22 mouse cellular contexts compared by ENCODE assay signal in the genomic region with DNA sequence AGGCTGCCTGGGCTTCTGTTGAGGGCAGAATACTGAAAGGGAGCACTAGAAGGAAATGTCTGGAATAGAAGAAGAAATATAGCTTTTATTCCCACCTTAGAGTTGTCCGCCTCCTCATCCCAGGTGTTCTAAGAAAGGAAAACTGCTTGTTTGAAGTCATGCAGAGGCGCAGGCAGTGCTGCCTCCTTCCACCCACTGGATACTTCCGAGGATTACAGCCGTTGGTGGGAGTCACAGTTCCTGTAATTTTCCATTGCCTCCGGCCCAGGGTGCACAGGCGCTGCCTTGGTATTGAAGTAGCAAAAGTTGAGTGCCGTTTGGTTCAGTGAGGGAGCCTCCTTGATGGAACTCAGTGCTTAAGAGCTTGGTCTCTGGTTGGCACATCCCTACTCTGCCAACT. TPM values are rescaled to one million over a fixed set of nuclear protein-coding genes. Genes with fewer than 3 reads are reported as not detected.
A peak's percentile ranks its signal among the peaks of the same experiment; 100 is the strongest.
DNase-seq lines count a peak whose midpoint lies in the region; ATAC-seq and TF ChIP-seq lines count a peak whose summit lies in the region.
"Had no signal": no experiment of that assay in that cellular context is flagged by ENCODE, and none has a peak within 500 bp of the region (broad histone marks: within the 10 kb centered on the region; RNA-seq: fewer than 3 reads in every experiment).

No protein-coding gene starts in this region.

- TF ChIP-seq POLR2A in lung, adult 2 months (IDR thresholded peaks at IDR 0.05; ENCODE audit: borderline replicate concordance, extremely low read depth, low read depth, low read length) = no peak

- no peak for ATAC-seq in forebrain, embryonic 16.5 days
- ATAC-seq: activated CD4-positive, CD25-positive, alpha-beta regulatory T cell, adult 4 months had no signal

- no peaks in the 10 kb centered on the region for H3K36me3 ChIP-seq in forebrain, embryonic 16.5 days (ENCODE audit: control insufficient read depth, insufficient read depth)
- H3K36me3 ChIP-seq: neural tube, embryonic 12.5 days had no signal

- peaks cover 20% of the 10 kb centered on the region for H3K4me1 ChIP-seq in lung, adult 2 months (ENCODE audit: control insufficient read depth, insufficient read depth, low read length)
- H3K4me1 ChIP-seq in forebrain, embryonic 16.5 days (replicated peaks; ENCODE audit: control insufficient read depth, insufficient read depth, low read length) = peaks cover 15% of the 10 kb centered on the region

- no peak for DNase-seq in gastrocnemius, adult 2 months
- DNase-seq in gastrocnemius, postnatal 10 days = no peak
- DNase-seq in lung, adult 2 months = no peak
- no peak for DNase-seq in lung, postnatal 4 days
- DNase-seq in ZHBTc4 (ENCODE audit: low read depth, low spot score) = peak; percentile 29
- DNase-seq in lung, postnatal 25 days (ENCODE audit: low spot score) = peak; percentile 43
- DNase-seq in T-cell, adult 2 months (ENCODE audit: low spot score) = no peak
- DNase-seq: adrenal gland, postnatal 25 days; cerebellum, adult 9-11 months; embryo, embryonic 11 days; heart, adult 2 months; lung, embryonic 14.5 days; thymus, adult 18-20 months had no signal

- intact Hi-C loops in gastrocnemius, adult 2 months (cut with DNase I) = no loop called here

- TF ChIP-seq CTCF in gastrocnemius, adult 2 months (IDR thresholded peaks at IDR 0.05) = no peak
- no peak for TF ChIP-seq CTCF in lung, adult 2 months (IDR thresholded peaks at IDR 0.05; ENCODE audit: insufficient read depth, low read length)

- no peak overlapping the region for H3K9ac ChIP-seq in forebrain, embryonic 16.5 days (replicated peaks; ENCODE audit: low read depth, low read length)
- H3K9ac ChIP-seq: lung, embryonic 14.5 days; neural tube, embryonic 12.5 days had no signal

- H3K9me3 ChIP-seq in forebrain, embryonic 16.5 days (ENCODE audit: control insufficient read depth, low read length) = no peaks in the 10 kb centered on the region
- H3K9me3 ChIP-seq: neural tube, embryonic 12.5 days had no signal

- H3K4me3 ChIP-seq in gastrocnemius, adult 2 months = no peak overlapping the region
- H3K4me3 ChIP-seq in lung, adult 2 months (replicated peaks; ENCODE audit: extremely low read depth, low read depth, low read length) = peak overlapping the region; percentile 38
- no peak overlapping the region for H3K4me3 ChIP-seq in forebrain, embryonic 16.5 days (replicated peaks; ENCODE audit: low read length)
- H3K4me3 ChIP-seq: heart, adult 2 months; neural tube, embryonic 12.5 days had no signal

- WGBS in lung, adult 2 months = 62% methylated on average over 7 of the region's 7 CpGs
- WGBS in forebrain, embryonic 16.5 days = 88% methylated on average over 7 of the region's 7 CpGs

- H3K27me3 ChIP-seq in forebrain, embryonic 16.5 days (replicated peaks; ENCODE audit: control insufficient read depth, insufficient read depth, low read length) = no peaks in the 10 kb centered on the region
- H3K27me3 ChIP-seq: CH12.LX; neural tube, embryonic 12.5 days had no signal

- no peak overlapping the region for H3K4me2 ChIP-seq in forebrain, embryonic 16.5 days (ENCODE audit: low read length)
- H3K4me2 ChIP-seq: lung, embryonic 14.5 days; midbrain, embryonic 11.5 days; neural tube, embryonic 12.5 days had no signal

- H3K27ac ChIP-seq in gastrocnemius, adult 2 months = peak overlapping the region; percentile 67; the same call in 1 of the 2 replicates
- no peak overlapping the region for H3K27ac ChIP-seq in forebrain, embryonic 16.5 days (ENCODE audit: low read length)
- H3K27ac ChIP-seq: heart, adult 2 months; kidney, postnatal 0 days; neural tube, embryonic 12.5 days had no signal

RNA-seq across cellular contexts. Expression of gene Pef1, which starts 7.7 kb away (rescaled TPM):
- 10 to 100 TPM; 37.3 to 37.5 TPM for total RNA-seq in gastrocnemius, adult 2 months (2021)
- 10 to 100 TPM; 29.3 to 31.7 TPM for total RNA-seq in gastrocnemius, postnatal 10 days (2021)
- 106 and 118 TPM in 2 replicates for polyA plus RNA-seq in lung, adult 2 months (2012; rRNA removed)
- 63.0 and 63.1 TPM in 2 replicates for polyA plus RNA-seq in forebrain, embryonic 16.5 days (2015; fragmentation: Nextera tagmentation; extraction: Ambion mirVana)

RNA-seq across cellular contexts. Expression of gene Hcrtr1, which starts 29.1 kb away (rescaled TPM):
- not detected for total RNA-seq in gastrocnemius, adult 2 months (2021)
- not detected for total RNA-seq in gastrocnemius, postnatal 10 days (2021)
- 0.19 and 0.66 TPM in 2 replicates for polyA plus RNA-seq in lung, adult 2 months (2012; rRNA removed)
- 0.30 and 0.81 TPM in 2 replicates for polyA plus RNA-seq in forebrain, embryonic 16.5 days (2015; fragmentation: Nextera tagmentation; extraction: Ambion mirVana)
- total RNA-seq: CH12.LX; heart, adult 2 months; liver, adult 2 months; monocyte, adult 5-6 weeks had no signal
- polyA plus RNA-seq: activated CD4-positive, CD25-positive, alpha-beta regulatory T cell, adult 4 months; heart, embryonic 16.5 days had no signal

Comparison
In these comparisons a context has a peak if more than half of its experiments do, and no peak if none do; other contexts are left out.
1. DNase-seq: peak in ZHBTc4 (single experiment) and lung, postnatal 25 days (single experiment); none in gastrocnemius, adult 2 months (single experiment), gastrocnemius, postnatal 10 days (single experiment), lung, adult 2 months (single experiment), lung, postnatal 4 days (0 of 2) and T-cell, adult 2 months (single experiment).